Mouse (Mus musculus) ES-Bruce4 (cell line): ENCODE results near the gene Olfr640.

ENCODE experiments used
- CTCF ChIP-seq: IDR thresholded peaks from one replicate; pipeline ENCODE4 v1.8.1; 2011; ENCODE audit warnings: low read depth, low read length
- EP300 ChIP-seq: IDR thresholded peaks from 2 replicates; pipeline ENCODE4 v1.6.1; 2011; ENCODE audit warnings: low read depth, low read length; ENCODE audit not compliant: insufficient read depth
- POLR2A ChIP-seq: IDR thresholded peaks from one replicate; pipeline ENCODE4 v1.8.1; 2011; ENCODE audit warnings: low read length; ENCODE audit not compliant: insufficient read depth

DNA sequence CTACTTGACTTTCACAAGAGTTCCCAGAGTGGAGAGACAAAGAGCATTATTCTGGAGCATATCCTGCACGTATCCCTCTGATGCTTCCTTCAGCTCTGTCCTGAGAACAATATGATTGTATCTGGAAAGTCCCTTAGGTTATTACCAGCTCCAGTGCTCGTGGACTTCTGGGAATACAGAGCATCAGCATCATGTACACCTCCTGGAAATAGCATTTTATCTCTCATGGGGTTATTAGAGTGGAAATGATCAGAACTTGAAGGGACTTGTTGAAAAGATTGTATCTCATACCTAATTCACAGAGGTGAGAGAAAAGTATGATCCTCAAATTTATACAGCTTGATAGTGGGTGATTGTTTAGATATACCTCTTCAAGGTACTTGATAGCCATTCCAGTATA is 36.0 kb upstream of the Olfr640 start, which contains the start of gene 4930516K23Rik:
- TF ChIP-seq POLR2A (no peak), CTCF (no peak), EP300 (no peak)
